Comparison of ENCODE assay signal across 9 mouse cellular contexts in genomic region chr1:184048675-184049418, GRCm38 (mm10). TPM values are rescaled to one million over a fixed set of nuclear protein-coding genes. Genes with fewer than 3 reads are reported as not detected.
DNase-seq lines count a peak whose midpoint lies in the region; ATAC-seq and TF ChIP-seq lines count a peak whose summit lies in the region.
"Had no signal": no experiment of that assay in that cellular context is flagged by ENCODE, and none has a peak within 500 bp of the region (broad histone marks: within the 10 kb centered on the region; RNA-seq: fewer than 3 reads in every experiment).

No protein-coding gene starts in this region.

- no peak for DNase-seq in lung, postnatal 0 days (ENCODE audit: low spot score)
- DNase-seq in lung, adult 18-20 months, result no peak
- no peak for DNase-seq in left cerebral cortex, postnatal 14 days (ENCODE audit: low spot score in 2 of 2)
- DNase-seq in yolk sac, embryonic 10.5 days (ENCODE audit: low spot score), result no peak

- no peak for ATAC-seq in lung, postnatal 0 days
- peak; percentile 88 for ATAC-seq in activated CD4-positive, CD25-positive, alpha-beta regulatory T cell, adult 4 months
- ATAC-seq in inflammation-experienced regulatory T-cells, adult 6 months, result peak; percentile 90

- intact Hi-C loops in left cerebral cortex, postnatal 14 days (cut with DNase I), result no loop called here

- H3K9ac ChIP-seq in lung, postnatal 0 days (replicated peaks; ENCODE audit: low read depth), result no peak overlapping the region
- H3K9ac ChIP-seq: embryonic facial prominence, embryonic 12.5 days had no signal

- no peak overlapping the region for H3K4me3 ChIP-seq in lung, postnatal 0 days (ENCODE audit: low read depth, low read length)
- peak overlapping the region; percentile 53 for H3K4me3 ChIP-seq in small intestine, adult 2 months (ENCODE audit: low read depth, low read length)
- H3K4me3 ChIP-seq: embryonic facial prominence, embryonic 12.5 days; midbrain, embryonic 10.5 days had no signal

- H3K27me3 ChIP-seq in lung, postnatal 0 days (replicated peaks; ENCODE audit: insufficient read depth, low read length), result no peaks in the 10 kb centered on the region
- no peaks in the 10 kb centered on the region for H3K27me3 ChIP-seq in small intestine, adult 2 months (ENCODE audit: control insufficient read depth, insufficient read depth, low read length)
- H3K27me3 ChIP-seq: embryonic facial prominence, embryonic 12.5 days had no signal

- no peaks in the 10 kb centered on the region for H3K9me3 ChIP-seq in lung, postnatal 0 days (ENCODE audit: low read length)
- H3K9me3 ChIP-seq: embryonic facial prominence, embryonic 12.5 days; midbrain, embryonic 10.5 days had no signal

- H3K4me1 ChIP-seq in lung, postnatal 0 days (ENCODE audit: insufficient read depth, low read depth, low read length), result peaks cover 8% of the 10 kb centered on the region; the same call in 1 of the 2 replicates
- peaks cover 19% of the 10 kb centered on the region; the same call in 1 of the 2 replicates for H3K4me1 ChIP-seq in small intestine, adult 2 months (ENCODE audit: control insufficient read depth, insufficient read depth, insufficient read length, low read length)
- H3K4me1 ChIP-seq: midbrain, embryonic 10.5 days had no signal

- TF ChIP-seq EP300 in lung, postnatal 0 days (IDR thresholded peaks at IDR 0.05), result no peak

- peak overlapping the region; percentile 34; the same call in 1 of the 2 replicates for H3K4me2 ChIP-seq in lung, postnatal 0 days (replicated peaks; ENCODE audit: low read depth, low read length)
- H3K4me2 ChIP-seq: embryonic facial prominence, embryonic 12.5 days had no signal

- 53% methylated on average over 10 of the region's 10 CpGs for WGBS in lung, postnatal 0 days
- WGBS in small intestine, adult 2 months, result 24% methylated on average over 10 of the region's 10 CpGs

- H3K36me3 ChIP-seq in lung, postnatal 0 days (ENCODE audit: insufficient read depth, low read length), result no peaks in the 10 kb centered on the region
- H3K36me3 ChIP-seq in small intestine, adult 2 months (ENCODE audit: control insufficient read depth, insufficient read depth, low read length), result no peaks in the 10 kb centered on the region
- H3K36me3 ChIP-seq: embryonic facial prominence, embryonic 12.5 days; midbrain, embryonic 10.5 days had no signal

- H3K27ac ChIP-seq in lung, postnatal 0 days (ENCODE audit: low read length), result no peak overlapping the region
- H3K27ac ChIP-seq in small intestine, adult 2 months (ENCODE audit: insufficient read depth, low read depth, low read length), result peak overlapping the region; percentile 44
- H3K27ac ChIP-seq: embryonic facial prominence, embryonic 12.5 days; midbrain, embryonic 10.5 days had no signal

- TF ChIP-seq POLR2A in small intestine, adult 2 months (IDR thresholded peaks at IDR 0.05; ENCODE audit: low read depth, low read length), result no peak

- TF ChIP-seq CTCF in lung, postnatal 0 days (IDR thresholded peaks at IDR 0.05), result no peak
- TF ChIP-seq CTCF in small intestine, adult 2 months (IDR thresholded peaks at IDR 0.05; ENCODE audit: extremely low read depth, insufficient read length, insufficient replicate concordance, low read depth, low read length), result no peak

RNA-seq across cellular contexts. Expression of gene 1700056E22Rik, which starts 14.7 kb away (rescaled TPM):
- 2.2 and 2.3 TPM in 2 replicates for polyA plus RNA-seq in lung, postnatal 0 days (2015; fragmentation: Nextera tagmentation; extraction: Ambion mirVana)
- polyA plus RNA-seq in activated CD4-positive, CD25-positive, alpha-beta regulatory T cell, adult 4 months (2017; shearing (Covaris generic)), result 1 to 10 TPM in 1 of 2 experiments, under 1 TPM in 1; 0.90 to 2.0 TPM
- polyA plus RNA-seq in inflammation-experienced regulatory T-cells, adult 6 months (2017; shearing (Covaris generic)), result under 1 TPM in 2 of 3 experiments, not detected in 1; 0.35 to 0.66 TPM
- polyA plus RNA-seq in small intestine, adult 2 months (2012; rRNA removed), result 0.19 and 1.6 TPM in 2 replicates
- total RNA-seq in left cerebral cortex, postnatal 14 days (2021), result under 1 TPM in 1 of 2 experiments, not detected in 1; 0.36 TPM

RNA-seq across cellular contexts. Expression of gene Dusp10, which starts 35.7 kb away (rescaled TPM):
- polyA plus RNA-seq in lung, postnatal 0 days (2015; fragmentation: Nextera tagmentation; extraction: Ambion mirVana), result 6.7 and 6.8 TPM in 2 replicates
- 10 to 100 TPM; 17.2 to 18.2 TPM for polyA plus RNA-seq in activated CD4-positive, CD25-positive, alpha-beta regulatory T cell, adult 4 months (2017; shearing (Covaris generic))
- 10 to 100 TPM; 12.4 to 22.0 (median 15.7) TPM for polyA plus RNA-seq in inflammation-experienced regulatory T-cells, adult 6 months (2017; shearing (Covaris generic))
- polyA plus RNA-seq in small intestine, adult 2 months (2012; rRNA removed), result 7.6 and 26.9 TPM in 2 replicates
- total RNA-seq in left cerebral cortex, postnatal 14 days (2021), result 1 to 10 TPM; 5.7 to 5.8 TPM
